Mouse (Mus musculus): ENCODE data around the gene Npas1. TPM values are rescaled to one million over a fixed set of nuclear protein-coding genes. Genes with fewer than 3 reads are reported as not detected.

The Npas1 gene
- polyA plus RNA-seq, 1 experiment from 2014 or later = 0.15 TPM

DNA sequence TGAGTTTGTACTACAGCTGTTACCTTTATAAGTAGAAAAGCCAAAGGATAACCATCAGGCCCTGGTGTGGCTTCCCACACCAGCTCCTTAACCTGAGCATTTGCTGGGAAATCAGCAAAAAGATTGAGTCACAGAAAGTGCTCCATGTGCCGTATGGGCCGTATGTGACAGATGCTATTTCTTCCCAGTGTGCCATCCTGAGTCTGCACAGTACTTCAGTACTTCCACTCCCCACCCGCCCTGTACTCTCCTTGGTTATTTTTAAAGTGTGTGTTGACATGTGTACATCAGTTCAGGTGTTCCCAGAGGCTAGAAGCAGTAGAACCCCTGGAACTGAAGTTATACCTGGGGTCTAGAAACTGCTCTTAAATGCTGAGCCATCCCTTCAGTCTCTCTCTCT lies 70.5 kb downstream of the Npas1 start:
- Histone ChIP-seq H3K9ac (ENCODE audit: low read length) (no peak overlapping the region), H3K27me3 (replicated peaks; ENCODE audit: control insufficient read depth, insufficient read depth, low read length) (no peaks in the 10 kb centered on the region), H3K4me1 (replicated peaks; ENCODE audit: control insufficient read depth, insufficient read depth, low read length) (peaks cover 30% of the 10 kb centered on the region), H3K4me2 (ENCODE audit: low read length) (no peak overlapping the region), H3K4me3 (ENCODE audit: low read depth, low read length) (no peak overlapping the region), H3K27ac (ENCODE audit: low read depth) (no peak overlapping the region), H3K36me3 (ENCODE audit: control insufficient read depth, insufficient read depth, low read length) (0 out of 2 replicates have a peak, but pooled peaks cover 19% of the 10 kb centered on the region), H3K9me3 (ENCODE audit: control insufficient read depth, low read length) (no peaks in the 10 kb centered on the region)
- ATAC-seq (replicated peaks; ENCODE audit: low FRiP score, low TSS enrichment, low read depth) (no peak), DNase-seq (ENCODE audit: low spot score) (no peak)
- WGBS = 85% methylated on average over 3 of the region's 3 CpGs

Other genes with a start within 250 kb of the Npas1 start
- 0.09 TPM in 1 of 2 replicates, not detected in the other for gene C5ar2, start 233.6 kb downstream of the Npas1 start, polyA plus RNA-seq (2014; fragmentation: Nextera tagmentation; extraction: Ambion mirVana)
- gene C5ar1, start 218.2 kb downstream of the Npas1 start, polyA plus RNA-seq (2014; fragmentation: Nextera tagmentation; extraction: Ambion mirVana) = 1.8 and 2.3 TPM in 2 replicates
- 16.0 and 18.1 TPM in 2 replicates for gene Inafm1, start 204.1 kb downstream of the Npas1 start, polyA plus RNA-seq (2014; fragmentation: Nextera tagmentation; extraction: Ambion mirVana)
- gene Ccdc9, start 190.9 kb downstream of the Npas1 start, polyA plus RNA-seq (2014; fragmentation: Nextera tagmentation; extraction: Ambion mirVana) = 14.4 and 19.0 TPM in 2 replicates
- 4.1 and 4.9 TPM in 2 replicates for gene Bbc3, start 169.3 kb downstream of the Npas1 start, polyA plus RNA-seq (2014; fragmentation: Nextera tagmentation; extraction: Ambion mirVana)
- gene Sae1, start 89.9 kb downstream of the Npas1 start, polyA plus RNA-seq (2014; fragmentation: Nextera tagmentation; extraction: Ambion mirVana) = 294 and 315 TPM in 2 replicates
- 16.4 TPM in 2 replicates for gene Zc3h4, start 76.8 kb downstream of the Npas1 start, polyA plus RNA-seq (2014; fragmentation: Nextera tagmentation; extraction: Ambion mirVana)
- gene Tmem160, start 24.9 kb downstream of the Npas1 start, polyA plus RNA-seq (2014; fragmentation: Nextera tagmentation; extraction: Ambion mirVana) = 54.1 and 67.2 TPM in 2 replicates
- gene Arhgap35, start 137.3 kb upstream of the Npas1 start, polyA plus RNA-seq (2014; fragmentation: Nextera tagmentation; extraction: Ambion mirVana) = 18.5 and 19.0 TPM in 2 replicates
- gene Ceacam15, start 198.0 kb upstream of the Npas1 start, polyA plus RNA-seq (2014; fragmentation: Nextera tagmentation; extraction: Ambion mirVana) = not detected in 2 replicates
- not detected in 2 replicates for gene Ceacam9, start 244.2 kb upstream of the Npas1 start, polyA plus RNA-seq (2014; fragmentation: Nextera tagmentation; extraction: Ambion mirVana)